Mouse (Mus musculus) neutrophil, adult 65 days (primary cell): ENCODE results near the gene Ifi44. TPM values are rescaled to one million over a fixed set of nuclear protein-coding genes. Genes with fewer than 3 reads are reported as not detected.

ENCODE experiments used
- total RNA-seq: library from RNA; stranded (reverse); gene quantifications from 2 replicates; pipeline ENCODE4 v1.2.4, GENCODE M21; 2023

Gene Ifi44
- not detected in 2 replicates for total RNA-seq

DNA sequence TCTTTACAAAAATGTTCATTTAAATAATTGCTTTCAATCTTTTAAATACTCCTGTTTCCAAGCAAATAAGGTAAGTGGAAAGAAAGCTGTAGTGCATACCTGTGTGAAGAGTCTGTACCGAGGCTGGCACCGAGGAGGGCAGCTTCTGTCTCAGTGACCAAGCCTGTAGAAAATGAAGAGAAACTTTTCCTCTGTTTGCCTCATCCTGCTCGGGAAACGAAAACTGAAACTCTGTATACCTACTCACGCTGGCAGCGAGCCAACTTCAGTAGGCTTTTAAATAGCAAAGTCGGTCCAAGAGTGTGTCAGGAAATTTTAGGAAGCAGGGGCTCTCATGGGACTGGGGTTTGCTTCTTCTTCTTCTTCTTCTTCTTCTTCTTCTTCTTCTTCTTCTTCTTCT is at the start of gene Ifi44:
Ifi44 (minus strand) TSS at position 224 of the 400 bp plus-strand sequence.

Other genes starting within 250 kb of the Ifi44 start
- gene Ifi44l, start 12.9 kb upstream of the Ifi44 start, total RNA-seq = not detected in 2 replicates
- not detected in 2 replicates for gene Ptgfr, start 87.7 kb upstream of the Ifi44 start, total RNA-seq